Mouse (Mus musculus) liver, embryonic 18 days (tissue): ENCODE data around the gene Lmod1. TPM values are rescaled to one million over a fixed set of nuclear protein-coding genes. Genes with fewer than 3 reads are reported as not detected.

Experiments used
- polyA plus RNA-seq: library from polyadenylated mRNA; depleted of rRNA; stranded (reverse); fragments of >200 nt; gene quantifications from 2 replicates; pipeline ENCODE4 v1.2.3, GENCODE M21; 2012; rRNA removed

Gene Lmod1
- 0.30 and 0.44 TPM in 2 replicates for polyA plus RNA-seq

GRCm38 (mm10) chr1:135324571-135324970 lies at the start of gene Lmod1:
Gene Lmod1, plus strand, starts transcription at chr1:135324807.

GRCm38 (mm10) chr1:135283826-135284291 lies 40.7 kb upstream of the Lmod1 start, which contains the start of gene Rnpep:
Gene Rnpep, minus strand, starts transcription at chr1:135284084.

GRCm38 (mm10) chr1:135313284-135314031 lies 11.1 kb upstream of the Lmod1 start, which contains the start of gene Timm17a:
Gene Timm17a, minus strand, starts transcription at chr1:135313778.

GRCm38 (mm10) chr1:135374868-135375581 lies 50.4 kb downstream of the Lmod1 start, which contains the start of gene Shisa4:
Gene Shisa4, minus strand, starts transcription at chr1:135375237.

Other genes with a start within 250 kb of the Lmod1 start
- 0.05 and 0.06 TPM in 2 replicates for gene Lgr6, start 219.5 kb upstream of the Lmod1 start, polyA plus RNA-seq
- gene Ptpn7, start 192.1 kb upstream of the Lmod1 start, polyA plus RNA-seq = 9.6 and 10.0 TPM in 2 replicates
- gene Arl8a, start 178.0 kb upstream of the Lmod1 start, polyA plus RNA-seq = 14.8 and 15.0 TPM in 2 replicates
- gene Gpr37l1, start 157.1 kb upstream of the Lmod1 start, polyA plus RNA-seq = not detected in 2 replicates
- gene Elf3, start 66.2 kb upstream of the Lmod1 start, polyA plus RNA-seq = 0.70 and 0.71 TPM in 2 replicates
- gene Rnpep, start 40.7 kb upstream of the Lmod1 start, polyA plus RNA-seq = 11.3 and 12.4 TPM in 2 replicates
- gene Timm17a, start 11.0 kb upstream of the Lmod1 start, polyA plus RNA-seq = 23.3 and 24.1 TPM in 2 replicates
- gene Shisa4, start 50.4 kb downstream of the Lmod1 start, polyA plus RNA-seq = 0.53 and 0.78 TPM in 2 replicates
- 16.4 and 16.6 TPM in 2 replicates for gene Ipo9, start 105.7 kb downstream of the Lmod1 start, polyA plus RNA-seq